Mouse (Mus musculus) ES-E14 (cell line): ENCODE data around the gene Pla2g4d.

Source experiments
- HCFC1 ChIP-seq: IDR thresholded peaks from 2 replicates; pipeline ENCODE4 v1.6.1; 2012; ENCODE audit warnings: low read length, inconsistent platforms, borderline replicate concordance; ENCODE audit not compliant: insufficient read depth
- ZC3H11A ChIP-seq: IDR thresholded peaks from 2 replicates; pipeline ENCODE4 v1.6.1; 2012; ENCODE audit warnings: low read depth, mild to moderate bottlenecking, inconsistent platforms, low read length, borderline replicate concordance

DNA sequence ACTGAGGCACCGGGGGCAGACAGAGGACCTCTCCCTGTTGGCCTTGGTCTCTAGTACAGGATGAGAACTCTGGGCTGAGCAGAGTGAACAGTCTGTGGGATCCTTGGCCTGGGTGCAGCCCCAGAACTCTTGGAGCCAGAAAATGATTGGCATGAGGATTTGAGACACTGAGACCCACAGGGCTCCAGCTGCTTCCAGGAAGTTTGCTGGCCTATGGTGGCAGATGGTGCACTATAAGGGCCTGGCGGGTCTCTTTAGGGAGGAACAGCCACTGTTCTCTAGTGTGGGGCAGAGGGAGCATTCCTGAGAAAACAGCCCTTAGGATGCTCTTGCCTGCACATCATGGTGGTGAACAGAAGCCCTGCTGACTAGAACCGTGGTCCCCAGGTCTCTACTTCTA, 596 bp downstream of the Pla2g4d start:
- TF ChIP-seq HCFC1 = no peak
- TF ChIP-seq ZC3H11A = no peak
